Mouse (Mus musculus): ENCODE measurements around the gene Chgb. TPM values are rescaled to one million over a fixed set of nuclear protein-coding genes. Genes with fewer than 3 reads are reported as not detected.

The Chgb gene
- polyA plus RNA-seq (2015; fragmentation: Nextera tagmentation; extraction: Ambion mirVana), result 66.3 and 77.7 TPM in 2 replicates

- H3K4me2 ChIP-seq (replicated peaks), result peak within 1 kb of the TSS; percentile 66
- no peaks in the 10 kb centered on the region for H3K36me3 ChIP-seq
- peak within 1 kb of the TSS; percentile 62 for H3K4me3 ChIP-seq (replicated peaks)
- 0 out of 2 replicates have a peak, but pooled peaks cover 3% of the 10 kb centered on the region for H3K27me3 ChIP-seq
- peak within 1 kb of the TSS; percentile 77 for H3K9ac ChIP-seq (replicated peaks)
- no peaks in the 10 kb centered on the region for H3K9me3 ChIP-seq
- 7% methylated on average over 4 of the region's 4 CpGs for WGBS
- H3K4me1 ChIP-seq (replicated peaks), result peaks cover 22% of the 10 kb centered on the region
- no peak for ATAC-seq
- H3K27ac ChIP-seq, result peak within 1 kb of the TSS; percentile 97
These were observed at the start of gene Chgb for GRCm38 (mm10) chr2:132780978-132781377. Gene Chgb (plus strand): TSS chr2:132781278.

GRCm38 (mm10) chr2:132732940-132733339 is 48.1 kb upstream of the Chgb start:
- 89% methylated on average over 5 of the region's 5 CpGs for WGBS
- 0 out of 2 replicates have a peak, but pooled peaks cover 2% of the 10 kb centered on the region for H3K9me3 ChIP-seq
- H3K4me3 ChIP-seq (replicated peaks), result no peak overlapping the region
- no peak for ATAC-seq
- no peak overlapping the region for H3K27ac ChIP-seq
- no peaks in the 10 kb centered on the region for H3K36me3 ChIP-seq
- no peaks in the 10 kb centered on the region for H3K4me1 ChIP-seq (replicated peaks)
- no peak overlapping the region for H3K9ac ChIP-seq (replicated peaks)
- H3K27me3 ChIP-seq, result no peaks in the 10 kb centered on the region
- H3K4me2 ChIP-seq (replicated peaks), result no peak overlapping the region

GRCm38 (mm10) chr2:132733603-132734573 is 47.2 kb upstream of the Chgb start:
- H3K4me3 ChIP-seq (replicated peaks), result no peak overlapping the region
- no peak for ATAC-seq
- no peak overlapping the region for H3K9ac ChIP-seq (replicated peaks)
- H3K27me3 ChIP-seq, result no peaks in the 10 kb centered on the region
- 96% methylated on average over 10 of the region's 10 CpGs for WGBS
- H3K9me3 ChIP-seq, result 0 out of 2 replicates have a peak, but pooled peaks cover 2% of the 10 kb centered on the region
- H3K4me2 ChIP-seq (replicated peaks), result no peak overlapping the region
- no peak overlapping the region for H3K27ac ChIP-seq
- H3K36me3 ChIP-seq, result no peaks in the 10 kb centered on the region
- H3K4me1 ChIP-seq (replicated peaks), result no peaks in the 10 kb centered on the region

GRCm38 (mm10) chr2:132738816-132739432 is 42.2 kb upstream of the Chgb start:
- WGBS, result 55% methylated on average over 2 of the region's 2 CpGs
- H3K9ac ChIP-seq (replicated peaks), result no peak overlapping the region
- H3K36me3 ChIP-seq, result no peaks in the 10 kb centered on the region
- H3K4me3 ChIP-seq (replicated peaks), result no peak overlapping the region
- 0 out of 2 replicates have a peak, but pooled peaks cover 2% of the 10 kb centered on the region for H3K9me3 ChIP-seq
- ATAC-seq, result no peak
- H3K27ac ChIP-seq, result no peak overlapping the region
- H3K4me2 ChIP-seq (replicated peaks), result no peak overlapping the region
- no peaks in the 10 kb centered on the region for H3K27me3 ChIP-seq
- peaks cover 7% of the 10 kb centered on the region for H3K4me1 ChIP-seq (replicated peaks)

- Histone ChIP-seq H3K36me3 (no peaks in the 10 kb centered on the region), H3K27ac (no peak overlapping the region), H3K9ac (replicated peaks) (0 out of 2 replicates have a peak overlapping the region, but pooled peaks have one; percentile 14), H3K9me3 (no peaks in the 10 kb centered on the region), H3K4me2 (replicated peaks) (no peak overlapping the region), H3K27me3 (no peaks in the 10 kb centered on the region), H3K4me1 (replicated peaks) (peaks cover 7% of the 10 kb centered on the region), H3K4me3 (replicated peaks) (no peak overlapping the region)
- 33% methylated on average over 8 of the region's 8 CpGs for WGBS
- ATAC-seq, result peak; percentile 45; the same call in 1 of the 2 replicates
These were observed 39.2 kb upstream of the Chgb start for GRCm38 (mm10) chr2:132741862-132742347.

GRCm38 (mm10) chr2:132744866-132745265 is 36.2 kb upstream of the Chgb start:
- ATAC-seq, result no peak
- Histone ChIP-seq H3K27ac (no peak overlapping the region), H3K9me3 (no peaks in the 10 kb centered on the region), H3K4me1 (replicated peaks) (peaks cover 7% of the 10 kb centered on the region), H3K4me3 (replicated peaks) (no peak overlapping the region), H3K4me2 (replicated peaks) (no peak overlapping the region), H3K9ac (replicated peaks) (no peak overlapping the region), H3K36me3 (no peaks in the 10 kb centered on the region), H3K27me3 (no peaks in the 10 kb centered on the region)
- 94% methylated on average over 5 of the region's 5 CpGs for WGBS

GRCm38 (mm10) chr2:132746108-132746507 is 35.0 kb upstream of the Chgb start:
- Histone ChIP-seq H3K9ac (replicated peaks) (no peak overlapping the region), H3K4me3 (replicated peaks) (no peak overlapping the region), H3K4me2 (replicated peaks) (no peak overlapping the region), H3K9me3 (no peaks in the 10 kb centered on the region), H3K4me1 (replicated peaks) (peaks cover 7% of the 10 kb centered on the region), H3K36me3 (0 out of 2 replicates have a peak, but pooled peaks cover 5% of the 10 kb centered on the region), H3K27me3 (no peaks in the 10 kb centered on the region), H3K27ac (no peak overlapping the region)
- 86% methylated on average over 3 of the region's 3 CpGs for WGBS
- no peak for ATAC-seq

GRCm38 (mm10) chr2:132750726-132751125 is 30.4 kb upstream of the Chgb start:
- Histone ChIP-seq H3K9me3 (no peaks in the 10 kb centered on the region), H3K4me3 (replicated peaks) (no peak overlapping the region), H3K4me2 (replicated peaks) (no peak overlapping the region), H3K9ac (replicated peaks) (no peak overlapping the region), H3K27ac (no peak overlapping the region), H3K4me1 (replicated peaks) (peaks cover 9% of the 10 kb centered on the region), H3K27me3 (no peaks in the 10 kb centered on the region), H3K36me3 (0 out of 2 replicates have a peak, but pooled peaks cover 5% of the 10 kb centered on the region)
- ATAC-seq, result no peak

- Histone ChIP-seq H3K27ac (peak overlapping the region; percentile 52; the same call in 1 of the 2 replicates), H3K9me3 (no peaks in the 10 kb centered on the region), H3K36me3 (0 out of 2 replicates have a peak, but pooled peaks cover 5% of the 10 kb centered on the region), H3K9ac (replicated peaks) (no peak overlapping the region), H3K4me2 (replicated peaks) (no peak overlapping the region), H3K27me3 (no peaks in the 10 kb centered on the region), H3K4me1 (replicated peaks) (peaks cover 9% of the 10 kb centered on the region), H3K4me3 (replicated peaks) (no peak overlapping the region)
- ATAC-seq, result peak; percentile 79
- 63% methylated on average over 15 of the region's 15 CpGs for WGBS
These were observed 29.7 kb upstream of the Chgb start for GRCm38 (mm10) chr2:132751141-132752066.

- Histone ChIP-seq H3K9ac (replicated peaks) (no peak overlapping the region), H3K36me3 (0 out of 2 replicates have a peak, but pooled peaks cover 5% of the 10 kb centered on the region), H3K4me2 (replicated peaks) (no peak overlapping the region), H3K9me3 (no peaks in the 10 kb centered on the region), H3K4me3 (replicated peaks) (no peak overlapping the region), H3K27me3 (no peaks in the 10 kb centered on the region), H3K4me1 (replicated peaks) (peaks cover 9% of the 10 kb centered on the region), H3K27ac (no peak overlapping the region)
- no peak for ATAC-seq
- WGBS, result 77% methylated on average over 2 of the region's 2 CpGs
These were observed 28.7 kb upstream of the Chgb start for GRCm38 (mm10) chr2:132752398-132752797.

- Histone ChIP-seq H3K36me3 (0 out of 2 replicates have a peak, but pooled peaks cover 5% of the 10 kb centered on the region), H3K4me1 (replicated peaks) (peaks cover 9% of the 10 kb centered on the region), H3K27ac (no peak overlapping the region), H3K9ac (replicated peaks) (no peak overlapping the region), H3K27me3 (no peaks in the 10 kb centered on the region), H3K9me3 (no peaks in the 10 kb centered on the region), H3K4me3 (replicated peaks) (no peak overlapping the region), H3K4me2 (replicated peaks) (no peak overlapping the region)
- 83% methylated on average over 3 of the region's 3 CpGs for WGBS
- no peak for ATAC-seq
These were observed 27.9 kb upstream of the Chgb start for GRCm38 (mm10) chr2:132753137-132753536.
